Mouse (Mus musculus): ENCODE results near the gene Sstr3.

Sstr3 gene

GRCm38 (mm10) chr15:78544561-78545001 lies at the start of gene Sstr3:
TSS of gene Sstr3 (minus strand) at chr15:78544685.
- peak; percentile 40; the same call in 1 of the 2 replicates for ATAC-seq (ENCODE audit: insufficient number of reproducible peaks, low FRiP score, low TSS enrichment)

DNA sequence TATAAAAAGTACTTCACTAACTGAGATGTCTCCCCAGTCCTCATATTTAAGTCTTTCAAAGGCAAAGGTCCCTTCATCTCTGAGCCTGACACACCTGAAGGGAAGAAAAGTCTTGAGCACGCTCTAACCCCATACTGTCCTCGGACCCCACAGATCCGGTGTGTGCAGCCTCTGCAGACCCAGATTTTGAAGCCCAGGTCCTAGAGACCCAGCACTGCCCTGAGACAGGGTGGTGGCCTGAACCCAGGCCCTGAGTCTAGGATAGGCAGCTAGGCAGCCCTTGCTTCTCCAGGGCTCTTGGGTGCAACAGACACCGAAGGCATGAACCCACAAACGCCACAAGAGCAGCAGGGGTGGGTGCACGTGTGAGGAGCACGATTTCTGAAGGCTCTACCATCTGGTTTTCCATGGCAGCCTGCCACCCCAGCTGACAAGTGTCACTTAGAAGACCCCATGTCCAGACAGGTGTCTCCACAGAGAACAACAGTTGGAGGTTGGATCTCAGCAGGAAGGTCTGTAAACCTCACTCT lies 49.5 kb upstream of the Sstr3 start:
- no peak for ATAC-seq (ENCODE audit: insufficient number of reproducible peaks, low FRiP score, low TSS enrichment)

- ATAC-seq (ENCODE audit: insufficient number of reproducible peaks, low FRiP score, low TSS enrichment), result no peak
These were observed 48.0 kb upstream of the Sstr3 start for GRCm38 (mm10) chr15:78592452-78592968.

GRCm38 (mm10) chr15:78591680-78592451 lies 47.4 kb upstream of the Sstr3 start:
- ATAC-seq (ENCODE audit: insufficient number of reproducible peaks, low FRiP score, low TSS enrichment), result no peak

GRCm38 (mm10) chr15:78590785-78591184 lies 46.3 kb upstream of the Sstr3 start:
- no peak for ATAC-seq (ENCODE audit: insufficient number of reproducible peaks, low FRiP score, low TSS enrichment)

GRCm38 (mm10) chr15:78589936-78590335 lies 45.5 kb upstream of the Sstr3 start:
- no peak for ATAC-seq (ENCODE audit: insufficient number of reproducible peaks, low FRiP score, low TSS enrichment)

DNA sequence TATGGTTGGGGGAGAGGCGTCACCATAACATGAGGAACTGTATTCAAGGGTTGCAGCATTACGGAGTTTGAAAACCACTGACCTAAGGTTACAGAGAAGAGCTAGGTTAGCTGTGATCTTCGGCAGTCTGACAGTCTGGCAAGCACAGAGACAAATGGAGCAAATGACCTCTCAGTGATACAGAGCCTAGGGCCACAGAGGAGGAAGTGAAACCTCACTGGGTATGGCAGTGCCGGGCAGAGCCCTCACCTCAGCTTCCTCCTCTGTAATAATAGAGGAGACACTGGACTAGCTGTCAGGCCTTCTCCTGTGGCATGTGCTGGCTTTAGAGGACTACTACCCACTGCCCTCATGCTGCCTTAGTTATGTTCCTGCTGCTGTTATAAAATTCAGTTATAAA lies 44.4 kb upstream of the Sstr3 start:
- no peak for ATAC-seq (ENCODE audit: insufficient number of reproducible peaks, low FRiP score, low TSS enrichment)

DNA sequence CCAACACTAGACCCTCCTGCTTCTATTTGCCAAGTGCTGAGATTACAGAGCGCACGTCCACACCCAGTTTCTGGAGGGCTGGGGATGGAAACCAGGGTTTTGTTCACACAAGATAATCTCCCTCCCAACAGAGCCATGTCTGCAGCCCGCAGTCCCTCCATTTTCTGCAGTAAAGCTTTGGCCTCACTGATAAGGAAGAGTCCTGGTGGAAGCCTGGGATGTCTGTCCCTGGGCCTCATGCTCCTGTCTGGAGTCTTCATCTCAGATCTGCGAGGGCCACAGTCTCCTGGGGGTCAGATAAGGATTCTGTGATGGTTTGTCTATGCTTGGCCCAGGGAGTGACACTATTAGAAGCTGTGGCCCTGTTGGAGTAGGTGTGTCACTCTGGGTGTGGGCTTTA lies 43.6 kb upstream of the Sstr3 start:
- ATAC-seq (ENCODE audit: insufficient number of reproducible peaks, low FRiP score, low TSS enrichment), result no peak

DNA sequence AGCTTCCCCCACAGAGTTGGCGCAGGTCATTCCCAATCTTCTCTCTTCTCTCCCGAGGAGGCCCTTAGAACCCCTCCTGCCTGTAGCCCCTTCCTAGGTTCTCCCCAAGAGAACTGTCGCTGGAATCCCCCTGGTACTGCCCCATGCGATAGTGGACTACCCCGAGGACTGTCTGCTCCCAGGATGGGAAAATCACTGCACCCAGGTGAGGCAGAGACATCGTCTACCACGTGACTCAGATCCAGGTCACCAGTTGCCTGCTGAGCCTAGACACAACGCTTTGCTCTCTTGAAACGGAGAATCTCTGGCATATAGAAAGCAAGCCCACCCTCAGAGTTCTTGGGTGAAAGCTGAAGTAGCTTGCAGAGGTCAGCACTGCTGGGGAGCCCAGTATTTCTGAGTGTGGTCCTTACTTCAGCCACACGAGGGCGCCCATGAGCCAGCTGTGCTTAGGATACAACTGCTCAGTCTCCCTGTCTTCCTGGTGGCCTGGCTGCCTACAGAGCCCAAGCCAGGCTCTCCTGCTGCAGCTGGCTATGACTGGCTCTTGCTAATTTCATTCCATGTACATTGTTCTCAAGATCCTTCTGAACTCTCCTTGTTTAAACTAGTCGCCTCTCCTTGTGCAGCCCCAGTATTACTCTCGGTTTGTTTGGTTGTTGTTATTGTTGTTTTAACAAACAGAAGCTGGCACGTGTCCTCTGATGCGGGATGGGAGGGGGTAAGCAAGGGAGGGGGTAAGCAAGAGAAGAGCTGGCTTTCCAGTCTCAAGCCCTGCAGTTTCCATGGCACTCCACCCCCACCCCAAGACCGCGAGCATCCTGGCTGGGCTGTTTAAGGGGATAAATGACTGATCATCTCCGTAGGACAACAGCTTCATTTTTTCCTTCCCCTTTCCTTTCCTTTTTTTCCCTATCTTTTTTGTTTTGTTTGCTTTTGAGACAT lies 42.8 kb upstream of the Sstr3 start:
- peak; percentile 66 for ATAC-seq (ENCODE audit: insufficient number of reproducible peaks, low FRiP score, low TSS enrichment)

GRCm38 (mm10) chr15:78585404-78585803 lies 40.9 kb upstream of the Sstr3 start:
- no peak for ATAC-seq (ENCODE audit: insufficient number of reproducible peaks, low FRiP score, low TSS enrichment)

GRCm38 (mm10) chr15:78583352-78583751 lies 38.9 kb upstream of the Sstr3 start:
- ATAC-seq (ENCODE audit: insufficient number of reproducible peaks, low FRiP score, low TSS enrichment), result no peak

GRCm38 (mm10) chr15:78576284-78576810 lies 31.9 kb upstream of the Sstr3 start:
- no peak for ATAC-seq (ENCODE audit: insufficient number of reproducible peaks, low FRiP score, low TSS enrichment)

DNA sequence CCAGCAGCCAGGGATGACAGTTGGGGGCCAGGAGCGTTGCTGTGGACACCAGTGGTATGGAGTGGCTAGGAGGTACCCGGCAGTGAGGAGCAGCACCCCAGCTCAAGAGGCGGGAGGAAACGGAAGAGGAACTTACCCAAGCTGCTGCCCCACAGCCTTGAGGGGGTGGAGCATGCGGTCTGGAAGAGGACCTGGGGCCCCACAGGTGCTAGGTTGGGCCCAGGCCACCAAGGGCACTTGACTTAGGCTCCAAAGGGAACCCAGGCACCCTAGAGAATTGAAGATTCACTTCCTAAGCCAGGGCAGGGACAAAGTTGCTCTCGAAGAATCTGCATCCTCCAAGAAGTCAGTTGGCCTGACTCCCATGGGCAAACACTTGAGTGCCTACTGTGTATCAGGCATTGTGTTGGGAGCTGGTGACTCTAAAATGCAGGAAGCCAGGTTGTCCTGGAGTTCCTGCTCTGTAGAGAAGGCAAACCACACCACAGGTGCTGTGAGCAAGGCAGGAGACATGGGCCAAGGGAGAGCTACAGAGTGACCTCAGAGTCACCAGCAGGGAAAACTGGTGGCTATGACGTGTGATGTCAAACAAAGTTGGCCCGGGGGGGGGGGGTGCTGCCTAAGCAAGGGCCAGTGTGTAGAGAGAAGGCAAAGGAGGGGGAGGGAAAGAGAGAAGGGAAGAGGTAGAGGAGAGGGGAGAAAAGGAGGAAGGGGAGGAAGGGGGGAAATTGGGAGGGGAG lies 28.3 kb upstream of the Sstr3 start, which contains the start of gene Rac2:
Gene Rac2 (minus strand): TSS at position 126 of the 740 bp plus-strand sequence.
- no peak for ATAC-seq (ENCODE audit: insufficient number of reproducible peaks, low FRiP score, low TSS enrichment)

DNA sequence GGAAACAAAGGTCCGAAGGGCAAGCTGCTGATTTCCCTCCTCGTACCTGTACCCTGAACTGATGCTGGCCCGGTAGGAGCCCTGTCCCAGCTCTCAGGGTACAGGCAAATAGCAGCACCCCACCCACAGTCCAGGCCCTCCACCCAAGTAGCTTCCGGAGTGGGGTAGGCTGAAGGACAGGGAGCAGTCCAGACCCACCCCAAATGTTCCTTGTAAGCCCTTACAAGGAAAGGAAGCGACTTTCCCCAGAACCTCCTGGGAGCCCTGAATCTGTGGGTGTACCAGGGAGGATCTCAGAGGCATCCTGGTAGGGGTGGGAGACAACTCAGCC lies 27.8 kb upstream of the Sstr3 start:
- no peak for ATAC-seq (ENCODE audit: insufficient number of reproducible peaks, low FRiP score, low TSS enrichment)

GRCm38 (mm10) chr15:78571554-78572269 lies 27.2 kb upstream of the Sstr3 start:
- no peak for ATAC-seq (ENCODE audit: insufficient number of reproducible peaks, low FRiP score, low TSS enrichment)

DNA sequence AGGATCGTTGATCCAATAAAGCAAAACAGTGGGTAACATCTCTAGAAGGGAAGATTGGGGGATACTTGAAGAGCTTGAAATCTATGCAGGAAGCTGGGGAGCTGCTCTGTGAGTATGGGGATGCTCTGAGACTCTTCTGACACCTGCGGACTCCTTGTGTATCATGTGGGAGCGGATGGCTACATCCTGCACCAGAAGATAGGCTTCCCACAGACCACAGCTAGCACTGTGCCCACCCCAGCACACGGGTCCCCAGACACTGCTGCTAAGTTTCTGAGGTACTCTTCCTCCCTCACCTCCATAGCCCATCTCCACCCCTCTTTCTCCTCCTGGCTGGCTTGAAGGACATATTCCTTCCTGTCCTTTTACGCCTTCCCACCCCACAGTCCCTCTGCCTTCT lies 25.7 kb upstream of the Sstr3 start:
- ATAC-seq (ENCODE audit: insufficient number of reproducible peaks, low FRiP score, low TSS enrichment), result no peak

GRCm38 (mm10) chr15:78567608-78568120 lies 23.2 kb upstream of the Sstr3 start:
- ATAC-seq (ENCODE audit: insufficient number of reproducible peaks, low FRiP score, low TSS enrichment), result no peak

GRCm38 (mm10) chr15:78564764-78565435 lies 20.4 kb upstream of the Sstr3 start:
- no peak for ATAC-seq (ENCODE audit: insufficient number of reproducible peaks, low FRiP score, low TSS enrichment)
